Mouse (Mus musculus) embryonic fibroblast, embryonic 13.5 days (primary cell): ENCODE data around the gene Mst1r.

Experiments
- CTCF ChIP-seq: IDR thresholded peaks from 2 replicates; pipeline ENCODE4 v1.5.1; 2011; ENCODE audit warnings: mild to moderate bottlenecking, control low read depth, low read length, moderate library complexity, borderline replicate concordance; ENCODE audit not compliant: insufficient read depth
- POLR2A ChIP-seq: IDR thresholded peaks from 2 replicates; pipeline ENCODE4 v1.6.1; 2011; ENCODE audit warnings: low read depth, mild to moderate bottlenecking, control low read depth, low read length, moderate library complexity

GRCm38 (mm10) chr9:107907801-107908120, 1.1 kb downstream of the Mst1r start:
- no peak for TF ChIP-seq POLR2A
- TF ChIP-seq CTCF = no peak
